Mouse (Mus musculus): ENCODE data around the gene Atp5mpl. TPM values are rescaled to one million over a fixed set of nuclear protein-coding genes. Genes with fewer than 3 reads are reported as not detected.
A peak's percentile ranks its signal among the peaks of the same experiment; 100 is the strongest.
"Not testable (repeated sequence)": the region's sequence is repeated elsewhere in the genome, so short reads cannot be mapped to it uniquely, and the experiment has no call there.

Atp5mpl gene
- polyA plus RNA-seq, 1 experiment = 259 TPM

DNA sequence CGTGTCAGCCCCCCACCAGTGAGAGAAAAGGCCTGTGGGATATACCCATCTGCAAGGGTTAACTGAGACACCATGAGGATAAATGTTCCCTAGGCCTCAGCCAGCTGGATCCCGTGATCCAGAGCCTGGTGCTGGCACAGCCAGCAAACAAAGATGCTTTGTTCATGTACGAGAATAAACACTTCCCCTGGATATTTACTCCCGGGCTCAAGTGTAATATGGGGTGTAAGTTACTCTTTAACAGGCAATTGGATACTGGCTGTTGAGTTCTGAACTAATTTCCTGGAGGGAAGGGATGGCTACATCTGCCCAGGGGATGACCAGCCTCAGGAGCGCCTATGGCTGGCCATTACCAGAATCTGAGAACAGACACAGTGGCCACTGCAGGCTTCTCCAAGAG, 15.1 kb downstream of the Atp5mpl start:
- no peak for DNase-seq (ENCODE audit: extremely low spot score in 1 of 2, low spot score in 1 of 2)

DNA sequence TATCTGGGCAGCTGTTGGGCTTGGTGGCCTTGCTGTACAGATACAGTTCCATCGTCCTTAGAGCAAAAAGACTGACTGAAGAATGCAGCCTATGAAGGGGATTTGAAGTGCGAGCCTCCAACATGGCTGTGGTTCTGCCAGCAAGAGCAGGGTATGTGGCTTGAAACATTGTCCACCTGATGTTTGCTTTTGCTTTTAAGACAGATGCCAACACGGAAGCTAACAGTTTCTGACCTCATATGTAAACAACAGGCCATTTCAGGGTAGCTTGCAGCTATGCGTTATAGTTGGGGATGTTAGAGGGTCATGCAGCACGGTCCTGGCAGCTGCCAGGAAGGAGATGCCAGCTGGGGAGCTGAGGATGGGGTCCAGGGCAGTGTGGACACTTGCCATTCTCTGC, 16.3 kb downstream of the Atp5mpl start:
- no peak for DNase-seq (ENCODE audit: extremely low spot score in 1 of 2, low spot score in 1 of 2)

DNA sequence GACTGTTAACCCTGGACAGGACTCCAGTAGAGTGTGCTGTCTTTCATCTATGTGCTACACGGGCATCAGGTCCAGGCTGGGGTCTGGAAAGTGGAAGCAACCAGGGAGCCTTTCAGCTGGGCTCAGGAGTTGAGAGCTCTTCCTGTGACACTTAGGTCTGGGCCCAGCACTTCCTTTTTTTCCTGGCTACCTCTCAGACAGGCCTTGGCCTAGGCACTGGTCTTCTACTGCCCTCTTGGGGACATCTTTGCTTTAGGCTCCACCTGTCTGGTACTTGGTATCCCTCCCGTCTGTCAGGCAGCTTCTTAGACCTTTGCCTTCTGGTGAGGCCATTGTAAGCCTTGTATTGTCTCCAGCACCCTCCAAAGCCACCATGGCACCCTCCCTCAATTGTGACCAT, 20.1 kb downstream of the Atp5mpl start:
- peak in 1 of 2 experiments; percentile 55 for DNase-seq (ENCODE audit: extremely low spot score in 1 of 2, low spot score in 1 of 2)

DNA sequence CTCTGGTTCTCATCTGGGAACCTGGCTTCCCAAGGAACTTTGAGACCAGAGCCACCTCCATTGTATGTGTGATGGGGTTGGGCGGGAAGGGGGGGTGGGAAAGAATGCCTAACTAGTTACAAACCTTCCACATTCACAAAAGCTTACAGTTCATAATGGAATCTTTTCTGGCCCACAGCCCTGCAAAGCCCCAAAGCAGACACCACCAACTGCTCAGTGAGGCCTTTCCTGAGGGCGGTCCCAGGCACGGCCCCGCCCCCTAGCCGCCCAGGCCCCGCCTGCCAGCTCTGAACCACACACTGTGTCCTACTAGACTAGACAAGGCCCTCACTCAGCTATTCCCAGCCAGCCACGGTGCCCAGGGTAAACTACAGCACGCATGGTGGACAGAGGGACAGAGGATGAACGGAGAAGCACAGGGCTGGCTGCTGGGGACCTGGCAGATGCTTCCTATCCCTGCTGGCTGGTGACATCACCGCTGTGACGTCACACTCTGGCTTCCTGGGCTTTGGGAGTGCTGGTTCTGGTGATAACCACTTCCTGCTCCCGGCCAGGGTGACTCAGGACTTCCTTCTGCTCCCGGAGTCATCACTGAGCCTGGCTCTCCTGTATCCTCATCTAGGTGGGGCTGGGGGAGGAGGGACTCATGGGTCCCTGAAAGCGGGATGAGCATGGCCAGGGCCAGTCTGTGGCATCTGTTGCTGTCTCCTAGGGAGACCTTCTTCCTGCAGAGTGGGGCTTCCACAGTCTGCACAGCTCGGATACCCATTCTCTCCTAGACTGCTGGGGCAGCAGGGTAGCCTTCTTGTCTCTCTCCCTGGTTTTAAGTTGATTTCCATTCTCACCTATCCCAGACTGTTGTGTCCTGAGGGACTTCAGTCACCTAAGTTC, 20.8 kb downstream of the Atp5mpl start:
- not testable (repeated sequence) for DNase-seq (ENCODE audit: extremely low spot score in 1 of 2, low spot score in 1 of 2)

- DNase-seq (ENCODE audit: extremely low spot score in 1 of 2, low spot score in 1 of 2) = no peak
Observed at GRCm38 (mm10) chr12:111945115-111945514, 21.7 kb downstream of the Atp5mpl start.

GRCm38 (mm10) chr12:111944065-111944987, 22.5 kb downstream of the Atp5mpl start:
- not testable (repeated sequence) for DNase-seq (ENCODE audit: extremely low spot score in 1 of 2, low spot score in 1 of 2)

DNA sequence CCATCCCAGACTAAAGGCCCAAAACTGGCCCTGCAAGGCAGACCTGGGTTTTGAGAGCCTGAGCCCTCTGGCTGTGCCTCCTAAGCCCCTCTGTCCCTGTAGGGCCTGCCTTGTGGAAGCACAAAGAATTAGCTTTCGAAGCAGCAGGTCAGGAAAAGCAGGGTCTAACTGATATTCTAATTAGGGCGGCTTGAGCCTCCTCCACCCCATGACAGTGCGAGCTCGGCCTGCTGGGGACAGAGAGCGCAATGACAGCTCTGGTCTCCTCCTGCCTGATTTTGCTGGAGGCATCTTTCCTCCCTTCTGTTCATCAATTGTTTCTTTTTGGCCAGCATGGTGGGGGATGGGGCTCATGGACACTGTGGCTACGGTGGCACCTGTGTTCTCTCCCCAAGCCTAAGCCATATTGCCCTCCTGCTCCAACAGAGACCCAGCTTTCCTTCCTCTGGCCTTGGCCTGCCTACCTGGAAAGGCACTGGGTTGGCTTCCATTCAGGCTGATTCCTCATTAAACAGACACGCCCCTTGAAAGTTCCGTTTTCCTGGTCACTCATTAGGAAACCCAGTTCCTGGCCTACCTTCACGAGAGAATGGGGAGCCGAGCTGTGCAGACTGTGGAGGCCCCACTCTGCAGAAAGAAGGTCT, 23.2 kb downstream of the Atp5mpl start:
- DNase-seq (ENCODE audit: extremely low spot score in 1 of 2, low spot score in 1 of 2) = no peak

GRCm38 (mm10) chr12:111938623-111939177, 28.1 kb downstream of the Atp5mpl start:
- no peak for DNase-seq (ENCODE audit: extremely low spot score in 1 of 2, low spot score in 1 of 2)

DNA sequence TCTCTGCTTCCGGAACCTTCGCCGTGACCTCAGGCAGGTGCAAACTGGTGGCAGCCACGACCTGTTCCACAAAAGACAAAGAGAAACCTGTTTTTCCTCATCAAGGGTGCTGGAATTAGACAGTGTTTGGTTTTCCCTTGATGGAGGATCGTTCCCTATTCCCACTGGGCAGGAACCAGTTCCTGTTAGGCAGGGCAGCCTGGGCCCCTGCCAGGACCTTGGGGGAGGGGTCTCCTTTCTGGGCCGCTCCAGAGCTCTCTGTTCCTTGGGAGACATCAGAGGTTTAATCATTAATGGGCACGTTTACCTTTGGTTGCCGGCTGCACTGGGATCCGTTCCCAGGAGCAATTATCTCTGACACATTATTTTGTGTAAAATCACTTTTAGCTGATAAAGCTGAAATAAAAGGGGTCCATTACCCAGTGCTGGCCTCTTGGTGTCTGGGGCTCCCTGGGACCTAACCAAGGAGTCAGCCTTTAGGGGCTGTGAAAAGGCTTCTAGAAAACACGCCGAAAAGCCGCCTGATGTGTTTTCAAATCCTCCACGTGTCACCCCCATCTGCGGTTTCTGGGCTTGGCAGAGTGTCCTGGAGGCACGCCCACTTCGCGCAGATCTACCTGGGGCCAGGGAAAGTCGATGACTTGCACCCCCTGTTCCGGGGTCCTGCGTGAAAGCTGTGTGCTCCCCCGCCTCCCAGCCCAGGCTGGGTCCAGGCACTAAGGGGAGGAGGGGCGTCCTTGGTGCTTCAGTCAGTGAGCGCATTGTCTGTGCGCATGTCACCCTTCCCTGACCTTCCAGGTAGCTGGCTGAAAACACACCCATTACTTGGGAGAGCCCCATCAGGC, 29.8 kb downstream of the Atp5mpl start:
- DNase-seq (ENCODE audit: extremely low spot score in 1 of 2, low spot score in 1 of 2) = peak in 1 of 2 experiments; percentile 23

DNA sequence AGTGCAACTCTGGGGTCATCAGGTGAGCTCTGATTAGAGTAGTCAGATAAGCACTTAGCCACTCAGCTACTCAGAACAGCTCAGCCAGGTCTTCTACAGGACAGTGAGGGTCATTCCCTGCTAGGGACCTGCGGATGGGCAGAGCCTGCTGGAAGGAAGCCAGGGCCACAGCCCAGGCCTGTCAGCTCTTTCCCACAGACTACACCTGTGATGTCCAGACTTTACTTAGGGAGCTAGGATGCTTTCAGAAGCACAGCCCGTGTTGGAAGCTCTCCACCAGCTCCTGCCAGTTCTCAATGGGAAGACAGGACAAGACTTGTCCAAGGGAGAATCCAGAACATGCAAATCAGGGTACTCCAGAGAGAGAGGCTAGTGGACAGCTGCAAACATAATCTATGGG, 32.8 kb downstream of the Atp5mpl start:
- no peak for DNase-seq (ENCODE audit: extremely low spot score in 1 of 2, low spot score in 1 of 2)

- DNase-seq (ENCODE audit: extremely low spot score in 1 of 2, low spot score in 1 of 2) = peak in 1 of 2 experiments; percentile 39
Observed at GRCm38 (mm10) chr12:111933032-111933704, 33.6 kb downstream of the Atp5mpl start.

- no peak for DNase-seq (ENCODE audit: extremely low spot score in 1 of 2, low spot score in 1 of 2)
Observed at GRCm38 (mm10) chr12:111932513-111932912, 34.3 kb downstream of the Atp5mpl start.

DNA sequence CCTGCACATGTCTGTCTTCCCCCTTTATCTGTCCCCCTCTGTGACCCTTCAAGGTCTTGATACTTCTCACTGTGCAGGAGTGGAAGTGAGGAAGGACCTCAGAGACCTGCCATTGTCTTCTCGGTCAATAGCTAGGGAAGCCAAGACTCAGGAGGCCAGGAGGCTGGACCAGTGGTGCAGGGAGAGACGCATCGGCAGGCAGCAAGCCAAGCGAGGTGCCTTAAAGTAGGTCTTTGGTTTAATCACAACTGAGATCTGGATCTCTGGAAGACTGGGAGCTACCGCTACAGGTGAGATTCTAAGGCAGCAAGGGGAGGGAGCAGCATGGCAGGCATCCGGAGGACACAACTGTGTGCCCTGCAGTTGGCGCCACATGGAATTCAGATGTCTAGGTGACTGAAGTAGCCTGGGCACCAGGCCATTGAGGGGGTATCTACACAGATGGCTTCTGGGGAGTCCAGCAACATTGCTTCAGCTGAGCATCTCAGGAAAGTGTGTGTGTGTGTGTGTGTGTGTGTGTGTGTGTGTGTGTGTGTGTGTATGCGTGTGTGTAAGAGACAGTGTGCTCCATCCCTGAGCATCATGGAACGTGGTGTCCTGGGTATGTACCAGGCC, 35.3 kb downstream of the Atp5mpl start:
- DNase-seq (ENCODE audit: extremely low spot score in 1 of 2, low spot score in 1 of 2) = no peak

DNA sequence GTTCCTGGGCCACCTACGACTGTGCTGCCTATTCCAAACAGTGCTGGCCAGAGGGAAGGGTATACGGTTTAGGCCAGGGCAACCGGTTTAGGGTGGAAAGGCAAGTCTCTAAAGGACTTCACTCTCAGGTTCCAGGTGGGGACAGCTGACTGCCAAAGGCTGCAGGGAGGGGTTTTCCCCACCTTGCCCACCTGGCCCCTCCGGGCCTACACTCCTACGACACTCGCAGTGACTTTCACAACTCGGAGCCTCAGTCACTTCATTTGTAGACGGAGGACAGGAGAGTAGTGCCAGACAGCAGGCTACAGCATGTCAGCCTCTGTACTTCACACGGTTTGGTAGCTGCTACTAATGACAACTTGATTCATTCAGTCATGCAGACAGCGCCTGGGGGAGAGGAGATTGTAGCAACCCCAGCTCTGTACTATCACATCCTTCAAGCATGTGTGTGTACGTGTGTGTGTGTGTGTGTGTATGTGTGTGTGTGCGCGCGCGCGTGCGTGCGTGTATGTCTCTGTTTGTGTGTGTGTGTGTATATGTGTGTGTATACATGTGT, 38.3 kb downstream of the Atp5mpl start:
- DNase-seq (ENCODE audit: extremely low spot score in 1 of 2, low spot score in 1 of 2) = no peak

- DNase-seq (ENCODE audit: extremely low spot score in 1 of 2, low spot score in 1 of 2) = no peak
Observed at GRCm38 (mm10) chr12:111927338-111927737, 39.4 kb downstream of the Atp5mpl start.

DNA sequence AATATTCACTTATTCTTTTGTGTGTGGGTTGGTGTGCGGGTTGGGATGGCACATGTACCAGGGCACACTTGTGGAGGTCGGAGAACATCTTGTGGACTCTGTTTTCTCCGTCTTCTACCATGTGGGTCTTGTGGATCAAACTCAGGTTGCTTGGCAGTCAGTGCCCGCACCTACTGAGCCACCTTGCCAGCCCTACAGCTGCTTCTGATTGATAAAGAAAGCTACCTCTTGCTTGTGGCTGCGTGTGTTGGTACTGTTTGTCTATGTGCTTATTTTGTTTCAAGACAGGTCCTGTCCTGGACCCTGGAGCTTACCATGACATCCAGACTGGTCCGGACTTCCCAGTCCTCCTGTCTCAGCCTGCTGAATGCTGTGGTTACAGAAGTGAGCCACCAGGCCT, 43.7 kb downstream of the Atp5mpl start:
- DNase-seq (ENCODE audit: extremely low spot score in 1 of 2, low spot score in 1 of 2) = no peak

DNA sequence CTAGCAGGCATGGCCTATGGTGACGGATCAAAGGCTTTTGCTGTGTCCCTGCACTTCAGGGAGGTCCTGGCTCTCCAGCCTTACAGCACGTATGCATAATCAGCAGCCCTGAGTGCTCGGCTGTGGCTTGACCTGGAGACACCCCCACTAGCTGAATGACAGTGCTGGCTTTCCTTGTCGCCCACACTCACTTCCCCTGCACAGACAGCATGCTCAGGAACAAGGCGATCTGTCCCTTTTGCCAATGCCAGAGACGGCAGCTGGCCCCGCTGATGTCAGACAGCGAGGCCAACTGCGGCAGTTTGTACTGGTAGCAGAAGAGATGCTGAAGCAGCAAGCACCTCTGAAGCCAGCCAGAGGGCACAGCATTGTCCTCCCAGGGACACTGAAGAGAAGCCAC, 46.7 kb downstream of the Atp5mpl start:
- DNase-seq (ENCODE audit: extremely low spot score in 1 of 2, low spot score in 1 of 2) = peak in 1 of 2 experiments; percentile 41

DNA sequence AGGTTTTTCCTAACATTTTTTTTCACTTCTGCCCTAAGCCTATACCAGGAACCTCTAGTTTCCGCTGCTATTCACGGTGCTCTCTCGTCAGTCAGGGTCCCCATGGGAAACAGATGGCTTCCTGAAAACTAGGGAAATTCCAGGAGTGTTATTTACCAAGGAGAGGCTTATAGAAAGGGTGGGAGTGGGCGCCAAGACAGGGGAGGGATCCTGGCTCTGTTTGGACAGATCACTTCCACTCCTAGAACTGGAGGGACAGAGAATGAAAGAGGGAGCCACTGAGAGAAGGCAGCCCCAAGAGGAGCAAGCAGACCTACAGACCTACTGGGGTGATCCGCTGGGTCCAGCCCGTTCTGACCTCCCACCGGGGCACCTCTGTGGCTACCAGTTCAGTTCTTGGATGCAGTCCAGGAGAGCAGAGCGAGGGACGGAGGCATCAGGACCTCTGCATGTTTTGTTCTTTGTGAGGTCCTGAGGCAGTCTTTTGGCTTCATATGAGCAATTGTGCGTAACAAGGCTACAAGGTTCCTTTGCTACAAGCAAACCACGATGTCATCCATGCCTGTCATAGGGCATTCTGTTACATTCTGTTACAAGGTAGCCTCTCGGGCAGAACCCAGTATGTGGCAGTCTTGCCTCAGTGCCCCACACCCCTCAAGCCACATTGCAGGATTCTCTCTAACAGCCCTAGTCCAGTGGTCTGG, 50.1 kb downstream of the Atp5mpl start:
- DNase-seq (ENCODE audit: extremely low spot score in 1 of 2, low spot score in 1 of 2) = no peak
